Mouse (Mus musculus) granulocyte monocyte progenitor cell, adult 5-6 weeks (primary cell): ENCODE results near the gene Pop5. TPM values are rescaled to one million over a fixed set of nuclear protein-coding genes. Genes with fewer than 3 reads are reported as not detected.
A peak's percentile ranks its signal among the peaks of the same experiment; 100 is the strongest.

ENCODE experiments used
- ATAC-seq: replicated peaks from 2 replicates; pipeline ENCODE4 v1.8.0; 2016; ENCODE audit warnings: mild to moderate bottlenecking, moderate TSS enrichment, inconsistent platforms; ENCODE audit not compliant: poor library complexity, severe bottlenecking
- total RNA-seq, 2 experiments: library from RNA; stranded (forward) in 1 of 2; stranded (reverse) in 1 of 2; fragments of 200-712, 200-1000 nt in 1 of 2; fragments of >200 nt in 1 of 2; fragmentation: Nextera tagmentation in 1 of 2; gene quantifications; 2 replicates each; pipeline ENCODE4 v1.2.3; 2014 to 2017

The Pop5 gene
- total RNA-seq (2014; fragmentation: Nextera tagmentation): 92.9 and 109 TPM in 2 replicates
- 74.0 and 75.4 TPM in 2 replicates for total RNA-seq (2017)

GRCm38 (mm10) chr5:115235786-115236263 lies at the start of gene Pop5:
Pop5 (plus strand) TSS chr5:115235836.
- ATAC-seq: peak; percentile 73

- no peak for ATAC-seq
Observed at GRCm38 (mm10) chr5:115186371-115187073, 49.1 kb upstream of the Pop5 start.

GRCm38 (mm10) chr5:115187188-115188131 lies 48.2 kb upstream of the Pop5 start:
- ATAC-seq: peak; percentile 78

GRCm38 (mm10) chr5:115188824-115189223 lies 46.8 kb upstream of the Pop5 start:
- ATAC-seq: no peak

GRCm38 (mm10) chr5:115190081-115190480 lies 45.6 kb upstream of the Pop5 start:
- no peak for ATAC-seq

- no peak for ATAC-seq
Observed at GRCm38 (mm10) chr5:115191880-115192827, 43.5 kb upstream of the Pop5 start.

GRCm38 (mm10) chr5:115192828-115193195 lies 42.8 kb upstream of the Pop5 start:
- no peak for ATAC-seq

GRCm38 (mm10) chr5:115193226-115193625 lies 42.4 kb upstream of the Pop5 start:
- ATAC-seq: peak; percentile 48

- peak; percentile 60 for ATAC-seq
Observed at GRCm38 (mm10) chr5:115193669-115194625, 41.7 kb upstream of the Pop5 start, which contains the start of gene Cabp1. Cabp1 (minus strand) TSS chr5:115194381.

- ATAC-seq: no peak
Observed at GRCm38 (mm10) chr5:115194626-115195221, 40.9 kb upstream of the Pop5 start.

GRCm38 (mm10) chr5:115203735-115204561 lies 31.7 kb upstream of the Pop5 start:
- no peak; the same call in 1 of the 2 replicates for ATAC-seq

- peak; percentile 48; the same call in 1 of the 2 replicates for ATAC-seq
Observed at GRCm38 (mm10) chr5:115204562-115205311, 30.9 kb upstream of the Pop5 start.

GRCm38 (mm10) chr5:115207244-115207643 lies 28.4 kb upstream of the Pop5 start:
- no peak for ATAC-seq

GRCm38 (mm10) chr5:115207892-115208291 lies 27.7 kb upstream of the Pop5 start:
- no peak for ATAC-seq

GRCm38 (mm10) chr5:115208601-115209000 lies 27.0 kb upstream of the Pop5 start:
- ATAC-seq: no peak

GRCm38 (mm10) chr5:115210380-115210779 lies 25.3 kb upstream of the Pop5 start:
- peak; percentile 56; the same call in 1 of the 2 replicates for ATAC-seq

GRCm38 (mm10) chr5:115212451-115212850 lies 23.2 kb upstream of the Pop5 start:
- ATAC-seq: no peak
